14 mouse cellular contexts compared by ENCODE assay signal in genomic region chr12:102292501-102293215, GRCm38 (mm10). TPM values are rescaled to one million over a fixed set of nuclear protein-coding genes. Genes with fewer than 3 reads are reported as not detected.
DNase-seq lines count a peak whose midpoint lies in the region; ATAC-seq lines count a peak whose summit lies in the region.
"Had no signal": no experiment of that assay in that cellular context is flagged by ENCODE, and none has a peak within 500 bp of the region (broad histone marks: within the 10 kb centered on the region; RNA-seq: fewer than 3 reads in every experiment).

No protein-coding gene starts in this region.

- H3K27me3 ChIP-seq in intestine, embryonic 14.5 days (replicated peaks; ENCODE audit: control insufficient read depth, insufficient read depth, low read length): no peaks in the 10 kb centered on the region
- H3K27me3 ChIP-seq in intestine, embryonic 16.5 days (replicated peaks; ENCODE audit: control insufficient read depth, insufficient read depth, low read length): no peaks in the 10 kb centered on the region
- H3K27me3 ChIP-seq in embryonic facial prominence, embryonic 10.5 days (replicated peaks; ENCODE audit: low read depth, poor library complexity, severe bottlenecking): no peaks in the 10 kb centered on the region
- H3K27me3 ChIP-seq in midbrain, embryonic 14.5 days (ENCODE audit: control insufficient read depth, insufficient read depth, low read length): no peaks in the 10 kb centered on the region
- H3K27me3 ChIP-seq: midbrain, embryonic 15.5 days had no signal

- no peak for ATAC-seq in intestine, embryonic 14.5 days (replicated peaks; ENCODE audit: low FRiP score, low TSS enrichment, low read depth)
- no peak for ATAC-seq in intestine, embryonic 16.5 days
- no peak for ATAC-seq in midbrain, embryonic 14.5 days (ENCODE audit: low FRiP score, low TSS enrichment)
- ATAC-seq: forebrain, postnatal 0 days; midbrain, embryonic 15.5 days had no signal

- peak overlapping the region; percentile 66; the same call in 1 of the 2 replicates for H3K27ac ChIP-seq in intestine, embryonic 14.5 days (ENCODE audit: low read depth)
- no peak overlapping the region for H3K27ac ChIP-seq in intestine, embryonic 16.5 days (ENCODE audit: low read length)
- peak overlapping the region; percentile 48; the same call in 1 of the 2 replicates for H3K27ac ChIP-seq in embryonic facial prominence, embryonic 10.5 days (replicated peaks)
- no peak overlapping the region for H3K27ac ChIP-seq in midbrain, embryonic 14.5 days (replicated peaks; ENCODE audit: low read depth, low read length)
- H3K27ac ChIP-seq: hindbrain, embryonic 14.5 days; midbrain, embryonic 15.5 days had no signal

- no peak overlapping the region for H3K4me3 ChIP-seq in intestine, embryonic 14.5 days (ENCODE audit: low read depth, low read length)
- no peak overlapping the region for H3K4me3 ChIP-seq in intestine, embryonic 16.5 days (ENCODE audit: low read length)
- H3K4me3 ChIP-seq in embryonic facial prominence, embryonic 10.5 days: no peak overlapping the region
- H3K4me3 ChIP-seq in midbrain, embryonic 14.5 days (replicated peaks; ENCODE audit: low read depth, low read length): no peak overlapping the region
- H3K4me3 ChIP-seq: midbrain, embryonic 15.5 days had no signal

- peaks cover 6% of the 10 kb centered on the region; the same call in 1 of the 2 replicates for H3K36me3 ChIP-seq in intestine, embryonic 14.5 days (ENCODE audit: control insufficient read depth, insufficient read depth, low read length)
- H3K36me3 ChIP-seq in intestine, embryonic 16.5 days (ENCODE audit: control insufficient read depth, insufficient read depth, low read length): no peaks in the 10 kb centered on the region
- H3K36me3 ChIP-seq in embryonic facial prominence, embryonic 10.5 days (replicated peaks): no peaks in the 10 kb centered on the region
- H3K36me3 ChIP-seq in midbrain, embryonic 14.5 days (ENCODE audit: control insufficient read depth, insufficient read depth, low read length): no peaks in the 10 kb centered on the region
- H3K36me3 ChIP-seq: midbrain, embryonic 15.5 days had no signal

- H3K4me2 ChIP-seq in intestine, embryonic 14.5 days (ENCODE audit: low read length): no peak overlapping the region
- no peak overlapping the region for H3K4me2 ChIP-seq in intestine, embryonic 16.5 days (ENCODE audit: low read depth, low read length)
- H3K4me2 ChIP-seq in midbrain, embryonic 14.5 days (ENCODE audit: low read length): no peak overlapping the region
- H3K4me2 ChIP-seq: hindbrain, embryonic 14.5 days; liver, embryonic 11.5 days; midbrain, embryonic 15.5 days had no signal

- H3K9ac ChIP-seq in intestine, embryonic 14.5 days (ENCODE audit: low read length): no peak overlapping the region
- no peak overlapping the region for H3K9ac ChIP-seq in intestine, embryonic 16.5 days (ENCODE audit: low read depth, low read length)
- H3K9ac ChIP-seq in midbrain, embryonic 14.5 days (replicated peaks; ENCODE audit: low read length): no peak overlapping the region
- H3K9ac ChIP-seq: forebrain, postnatal 0 days; hindbrain, embryonic 14.5 days; midbrain, embryonic 15.5 days had no signal

- no peak for DNase-seq in intestine, embryonic 14.5 days (ENCODE audit: low spot score)
- DNase-seq in lung, postnatal 10 days: peak; percentile 59
- DNase-seq in lung, postnatal 4 days: no peak
- DNase-seq in embryonic facial prominence, embryonic 10.5 days (ENCODE audit: low spot score): no peak
- peak; percentile 56 for DNase-seq in thymus, postnatal 14 days
- DNase-seq in midbrain, embryonic 14.5 days: no peak
- DNase-seq: cerebellum, adult 9-10 months; forebrain, postnatal 0 days; heart, adult 18-20 months; kidney, adult 18-20 months had no signal

- 79% methylated on average over 7 of the region's 7 CpGs for WGBS in intestine, embryonic 14.5 days
- 75% methylated on average over 7 of the region's 7 CpGs for WGBS in intestine, embryonic 16.5 days
- WGBS in embryonic facial prominence, embryonic 10.5 days: 83% methylated on average over 7 of the region's 7 CpGs
- 84% methylated on average over 7 of the region's 7 CpGs for WGBS in midbrain, embryonic 14.5 days

- no peaks in the 10 kb centered on the region for H3K9me3 ChIP-seq in intestine, embryonic 14.5 days (ENCODE audit: control insufficient read depth, low read length)
- no peaks in the 10 kb centered on the region for H3K9me3 ChIP-seq in intestine, embryonic 16.5 days (ENCODE audit: control insufficient read depth, low read length)
- H3K9me3 ChIP-seq in embryonic facial prominence, embryonic 10.5 days: no peaks in the 10 kb centered on the region
- no peaks in the 10 kb centered on the region for H3K9me3 ChIP-seq in midbrain, embryonic 14.5 days (ENCODE audit: control insufficient read depth, low read length)
- H3K9me3 ChIP-seq: midbrain, embryonic 15.5 days had no signal

- peaks cover 36% of the 10 kb centered on the region for H3K4me1 ChIP-seq in intestine, embryonic 14.5 days (replicated peaks; ENCODE audit: control insufficient read depth, insufficient read depth, low read length)
- peaks cover 35% of the 10 kb centered on the region for H3K4me1 ChIP-seq in intestine, embryonic 16.5 days (ENCODE audit: control insufficient read depth, insufficient read depth, low read length)
- peaks cover 21% of the 10 kb centered on the region for H3K4me1 ChIP-seq in embryonic facial prominence, embryonic 10.5 days
- no peaks in the 10 kb centered on the region for H3K4me1 ChIP-seq in midbrain, embryonic 14.5 days (ENCODE audit: control insufficient read depth, insufficient read depth, low read length)
- H3K4me1 ChIP-seq: midbrain, embryonic 15.5 days had no signal

RNA-seq across cellular contexts. Expression of gene Rin3, which starts 9.8 kb away (rescaled TPM):
- 13.4 and 14.6 TPM in 2 replicates for polyA plus RNA-seq in intestine, embryonic 14.5 days (2014; fragmentation: Nextera tagmentation; extraction: Ambion mirVana)
- 10.1 and 10.3 TPM in 2 replicates for polyA plus RNA-seq in intestine, embryonic 16.5 days (2015; fragmentation: Nextera tagmentation; extraction: Ambion mirVana)
- 3.8 and 4.0 TPM in 2 replicates for polyA plus RNA-seq in embryonic facial prominence, embryonic 10.5 days (2016; fragmentation: Nextera tagmentation; extraction: Ambion mirVana)
- polyA plus RNA-seq in midbrain, embryonic 14.5 days (2014; fragmentation: Nextera tagmentation; extraction: Ambion mirVana): 1.4 and 3.5 TPM in 2 replicates

Comparison
In these comparisons a context has a peak if more than half of its experiments do, and no peak if none do; other contexts are left out.
1. DNase-seq: peak in lung, postnatal 10 days (single experiment) and thymus, postnatal 14 days (single experiment); none in intestine, embryonic 14.5 days (single experiment), lung, postnatal 4 days (0 of 2), embryonic facial prominence, embryonic 10.5 days (single experiment) and midbrain, embryonic 14.5 days (single experiment).
2. H3K27ac ChIP-seq: peak in intestine, embryonic 14.5 days (single experiment) and embryonic facial prominence, embryonic 10.5 days (single experiment); none in intestine, embryonic 16.5 days (single experiment) and midbrain, embryonic 14.5 days (single experiment).